Mouse (Mus musculus) megakaryocyte, embryonic 14.5 days (primary cell): ENCODE results near the gene Pcp2. TPM values are rescaled to one million over a fixed set of nuclear protein-coding genes. Genes with fewer than 3 reads are reported as not detected.
A peak's percentile ranks its signal among the peaks of the same experiment; 100 is the strongest.

Experiments used
- H3K27me3 ChIP-seq: replicated peaks from 2 replicates; pipeline ENCODE3; 2012; ENCODE audit warnings: inconsistent platforms
- H3K36me3 ChIP-seq: replicated peaks from 2 replicates; pipeline ENCODE3; 2012; ENCODE audit warnings: low read length, inconsistent platforms, mixed read lengths
- H3K4me1 ChIP-seq: 2 replicates; pipeline ENCODE4 v1.6.1; 2012; ENCODE audit warnings: inconsistent platforms
- H3K4me3 ChIP-seq: replicated peaks from 2 replicates; pipeline ENCODE3; 2012; ENCODE audit warnings: moderate library complexity, mild to moderate bottlenecking, inconsistent platforms
- H3K9me3 ChIP-seq: 2 replicates; pipeline ENCODE4 v1.6.1; 2012; ENCODE audit warnings: inconsistent platforms
- FLI1 ChIP-seq: IDR thresholded peaks from 2 replicates; pipeline ENCODE4 v1.6.1; 2012; ENCODE audit warnings: low read length, inconsistent platforms, mixed read lengths
- GATA1 ChIP-seq: IDR thresholded peaks from 3 replicates; pipeline ENCODE4 v1.6.1; 2012; ENCODE audit warnings: mixed read lengths, low read length, inconsistent platforms, borderline replicate concordance
- polyA plus RNA-seq: library from polyadenylated mRNA; stranded (reverse); fragments of >175 nt; gene quantifications from 2 replicates; pipeline ENCODE4 v1.2.3, GENCODE M21; 2012; ENCODE audit warnings: low replicate concordance; ENCODE audit not compliant: insufficient read depth

Gene Pcp2
- 11.1 TPM in 1 of 2 replicates, not detected in the other for polyA plus RNA-seq

DNA sequence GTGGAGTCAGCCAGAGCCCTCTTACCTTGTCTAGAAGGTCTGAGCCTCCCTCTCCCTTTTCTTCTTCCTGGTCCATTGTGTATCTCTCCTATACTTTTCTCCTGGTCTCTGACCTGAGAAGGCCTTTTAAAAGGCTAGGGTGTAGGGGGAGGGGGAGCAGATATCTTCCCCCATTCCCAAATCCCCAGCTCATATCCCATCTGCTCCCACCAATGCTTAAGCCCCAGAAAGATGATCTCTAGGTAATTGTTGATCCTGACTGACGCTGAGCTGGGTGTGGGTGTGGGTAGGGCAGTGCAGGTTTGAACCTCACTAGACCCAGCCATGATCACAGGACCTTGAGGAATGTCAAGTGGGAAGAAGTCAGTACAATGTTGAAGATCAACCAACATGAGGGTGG lies at the start of gene Pcp2:
Gene Pcp2 (minus strand): TSS at position 101 of the 400 bp plus-strand sequence.
- Histone ChIP-seq H3K36me3 (peaks cover 34% of the 10 kb centered on the region), H3K4me1 (peaks cover 48% of the 10 kb centered on the region), H3K9me3 (no peaks in the 10 kb centered on the region), H3K27me3 (no peaks in the 10 kb centered on the region), H3K4me3 (no peak within 1 kb of the TSS)
- no peak for TF ChIP-seq GATA1
- TF ChIP-seq FLI1: no peak

DNA sequence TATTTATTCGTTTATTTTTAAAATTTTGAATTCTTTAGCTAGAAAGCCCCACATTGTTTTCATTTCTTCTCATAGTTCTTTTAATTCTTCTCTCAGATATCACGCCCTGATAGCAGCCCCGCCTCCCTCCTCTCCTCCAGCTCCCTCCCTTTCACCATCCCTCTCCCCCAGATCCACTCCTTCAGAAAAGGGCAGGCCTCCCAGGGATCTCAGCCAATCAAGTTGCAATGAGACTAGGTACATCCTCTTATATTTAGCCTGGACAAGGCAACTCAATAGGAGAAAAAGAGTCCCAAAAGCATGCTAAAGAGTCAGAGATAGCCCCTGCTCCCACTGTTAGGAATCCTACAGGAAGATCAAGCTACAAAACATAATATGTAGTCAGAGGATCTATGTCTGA lies 49.3 kb upstream of the Pcp2 start:
- no peaks in the 10 kb centered on the region for H3K27me3 ChIP-seq
- H3K4me1 ChIP-seq: peaks cover 80% of the 10 kb centered on the region
- TF ChIP-seq GATA1: no peak
- no peak for TF ChIP-seq FLI1
- H3K4me3 ChIP-seq: no peak overlapping the region
- H3K36me3 ChIP-seq: peaks cover 15% of the 10 kb centered on the region
- H3K9me3 ChIP-seq: no peaks in the 10 kb centered on the region

DNA sequence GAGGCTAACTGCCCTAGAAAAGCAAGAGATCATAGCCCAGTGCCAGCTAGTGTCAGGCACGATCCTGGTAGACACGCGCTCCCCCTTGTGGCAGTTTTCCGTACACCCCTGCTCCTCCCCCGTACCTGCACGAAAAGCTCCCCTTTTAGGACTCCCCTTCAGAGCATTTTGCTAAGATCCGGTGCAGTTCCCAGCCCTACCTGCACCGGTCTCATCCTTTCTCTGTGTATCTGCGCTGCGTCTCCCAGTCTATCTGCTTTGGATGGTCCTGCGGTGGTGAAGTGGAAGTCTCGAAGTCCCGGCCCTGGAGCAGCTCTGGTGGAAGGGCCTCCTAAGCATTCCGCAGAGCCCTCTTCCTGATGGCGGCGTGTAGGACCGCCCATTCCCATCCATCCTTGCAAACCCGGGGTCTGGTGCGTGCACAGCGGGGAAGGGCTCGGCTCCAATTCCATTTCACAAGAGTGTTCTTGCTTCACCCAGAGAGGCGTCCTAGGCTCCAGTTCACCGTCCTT lies 46.7 kb upstream of the Pcp2 start, which contains the start of gene Fcor:
Gene Fcor (minus strand): TSS at position 383 of the 512 bp plus-strand sequence.
- TF ChIP-seq GATA1 (no peak), FLI1 (no peak)
- no peaks in the 10 kb centered on the region for H3K9me3 ChIP-seq
- H3K4me3 ChIP-seq: peak within 1 kb of the TSS; percentile 94
- no peaks in the 10 kb centered on the region for H3K36me3 ChIP-seq
- H3K27me3 ChIP-seq: peaks cover 2% of the 10 kb centered on the region
- H3K4me1 ChIP-seq: peaks cover 53% of the 10 kb centered on the region

DNA sequence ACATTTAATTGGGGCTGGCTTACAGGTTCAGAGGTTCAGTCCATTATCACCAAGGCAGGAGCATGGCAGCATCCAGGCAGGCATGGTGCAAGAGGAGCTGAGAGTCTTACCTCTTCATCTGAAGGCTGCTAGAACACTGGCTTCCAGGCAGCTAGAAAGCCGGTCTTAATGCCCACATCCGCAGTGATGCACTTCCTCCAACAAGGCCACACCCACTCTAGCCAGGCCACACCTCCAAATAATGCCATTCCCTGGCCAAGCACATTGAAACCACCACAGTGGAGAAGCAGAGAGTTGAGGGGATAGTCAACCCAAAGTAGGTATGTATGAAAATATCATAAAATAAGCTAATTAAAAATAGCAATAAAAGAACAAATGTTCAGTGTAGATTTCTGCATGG lies 45.0 kb upstream of the Pcp2 start:
- TF ChIP-seq GATA1: no peak
- no peak for TF ChIP-seq FLI1
- no peaks in the 10 kb centered on the region for H3K36me3 ChIP-seq
- peak overlapping the region; percentile 50 for H3K4me3 ChIP-seq
- peaks cover 52% of the 10 kb centered on the region for H3K4me1 ChIP-seq
- peaks cover 2% of the 10 kb centered on the region for H3K27me3 ChIP-seq
- H3K9me3 ChIP-seq: no peaks in the 10 kb centered on the region

DNA sequence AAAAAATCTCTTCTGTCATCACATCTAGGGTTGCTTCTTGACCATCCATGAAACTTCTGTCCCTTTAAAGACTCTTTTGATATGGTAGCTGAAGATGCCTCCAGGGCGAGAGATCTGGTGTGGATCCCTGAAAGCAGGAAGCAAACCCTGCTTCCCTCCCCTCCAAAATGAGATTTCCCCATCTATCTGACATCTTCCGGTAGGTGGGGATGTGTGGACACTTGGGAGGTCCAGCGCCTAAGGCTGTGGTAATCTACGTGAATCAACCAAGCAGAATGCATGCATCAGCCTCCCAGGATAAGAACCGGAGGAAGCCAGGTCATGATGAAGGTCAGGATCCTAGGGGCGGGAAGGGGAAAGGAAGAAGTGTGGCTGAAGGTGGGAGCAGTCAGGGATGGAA lies 40.2 kb upstream of the Pcp2 start, which contains the start of gene Mcemp1:
Gene Mcemp1 (plus strand): TSS at position 248 of the 400 bp plus-strand sequence.
- Histone ChIP-seq H3K27me3 (peaks cover 2% of the 10 kb centered on the region), H3K9me3 (no peaks in the 10 kb centered on the region), H3K36me3 (no peaks in the 10 kb centered on the region), H3K4me3 (peak within 1 kb of the TSS; percentile 31), H3K4me1 (peaks cover 38% of the 10 kb centered on the region)
- TF ChIP-seq FLI1 (no peak), GATA1 (no peak)

DNA sequence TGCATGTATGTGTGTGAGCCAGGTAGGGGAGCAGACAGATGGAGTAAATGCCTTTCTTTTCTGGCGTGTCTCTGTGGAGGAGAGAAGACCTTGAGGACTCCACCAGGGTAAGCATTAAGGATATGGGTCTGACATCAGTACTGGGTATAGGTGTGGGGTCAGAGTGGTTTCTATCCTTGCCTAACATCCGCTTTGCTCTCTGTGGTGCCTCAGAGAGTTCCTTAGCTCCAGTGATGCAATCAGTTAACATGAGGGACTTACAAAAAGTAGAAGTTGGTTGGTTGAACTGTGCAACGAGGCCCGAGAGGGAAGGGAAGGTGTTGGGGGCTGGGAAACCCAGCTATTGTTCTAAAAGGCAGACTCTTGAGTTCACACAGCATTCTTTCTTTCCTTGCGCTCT lies 39.1 kb upstream of the Pcp2 start:
- TF ChIP-seq GATA1 (no peak), FLI1 (no peak)
- Histone ChIP-seq H3K36me3 (no peaks in the 10 kb centered on the region), H3K27me3 (peaks cover 2% of the 10 kb centered on the region), H3K4me1 (peaks cover 40% of the 10 kb centered on the region), H3K9me3 (no peaks in the 10 kb centered on the region), H3K4me3 (no peak overlapping the region)

DNA sequence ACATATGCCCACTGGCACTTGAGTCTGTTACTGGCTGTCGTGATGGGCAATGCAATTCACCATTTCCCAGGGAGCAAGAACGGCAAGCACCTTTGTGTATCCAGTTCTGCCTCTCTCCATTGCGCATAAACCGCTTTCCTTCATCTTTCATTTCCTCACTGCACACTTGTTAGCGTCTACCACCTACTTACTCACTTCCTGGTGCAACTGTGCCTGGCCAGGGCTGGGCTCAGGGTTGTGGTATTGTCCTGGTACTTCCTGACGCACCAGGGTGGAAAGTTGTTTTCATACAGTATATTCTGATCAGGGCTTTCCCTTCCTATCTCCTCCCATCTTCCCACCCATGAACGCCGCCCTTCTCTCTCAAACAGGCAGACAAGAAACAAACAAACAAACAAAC lies 35.5 kb upstream of the Pcp2 start:
- Histone ChIP-seq H3K36me3 (no peaks in the 10 kb centered on the region), H3K9me3 (no peaks in the 10 kb centered on the region), H3K4me1 (peaks cover 57% of the 10 kb centered on the region), H3K27me3 (peaks cover 17% of the 10 kb centered on the region), H3K4me3 (peak overlapping the region; percentile 67)
- TF ChIP-seq GATA1 (no peak), FLI1 (no peak)

DNA sequence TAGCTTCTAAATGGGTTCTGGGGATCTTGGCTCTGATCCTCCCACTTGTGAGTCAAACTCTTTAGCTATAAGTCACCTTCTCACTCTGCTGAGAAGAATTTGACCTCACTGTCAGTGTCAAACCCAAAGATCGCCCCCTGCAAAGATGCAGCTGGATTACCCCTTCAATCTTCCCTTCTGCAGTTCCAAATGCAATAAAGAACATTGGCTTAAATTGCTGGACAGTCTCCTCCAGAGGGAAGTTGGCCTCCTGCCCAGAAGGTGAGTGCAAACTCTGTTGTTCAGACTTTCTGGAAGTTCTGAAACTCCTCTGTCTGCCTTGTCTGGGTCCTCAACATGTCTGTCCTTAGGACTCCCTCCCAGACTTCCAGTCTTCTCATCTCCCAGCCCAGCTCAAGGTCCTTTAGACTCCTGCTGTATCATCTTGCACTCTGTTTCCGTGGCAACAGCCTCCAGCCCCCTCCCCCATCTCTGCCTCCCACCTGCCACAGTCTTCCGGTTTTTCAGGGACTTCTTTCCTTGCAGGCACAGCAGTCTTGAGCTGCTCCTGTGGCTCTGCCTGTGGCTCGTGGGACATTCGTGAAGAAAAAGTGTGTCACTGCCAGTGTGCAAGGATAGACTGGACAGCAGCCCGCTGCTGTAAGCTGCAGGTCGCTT lies 31.5 kb upstream of the Pcp2 start:
- TF ChIP-seq GATA1 (no peak), FLI1 (no peak)
- Histone ChIP-seq H3K4me3 (peak overlapping the region; percentile 8), H3K4me1 (peaks cover 58% of the 10 kb centered on the region), H3K27me3 (peaks cover 27% of the 10 kb centered on the region), H3K36me3 (no peaks in the 10 kb centered on the region), H3K9me3 (no peaks in the 10 kb centered on the region)

DNA sequence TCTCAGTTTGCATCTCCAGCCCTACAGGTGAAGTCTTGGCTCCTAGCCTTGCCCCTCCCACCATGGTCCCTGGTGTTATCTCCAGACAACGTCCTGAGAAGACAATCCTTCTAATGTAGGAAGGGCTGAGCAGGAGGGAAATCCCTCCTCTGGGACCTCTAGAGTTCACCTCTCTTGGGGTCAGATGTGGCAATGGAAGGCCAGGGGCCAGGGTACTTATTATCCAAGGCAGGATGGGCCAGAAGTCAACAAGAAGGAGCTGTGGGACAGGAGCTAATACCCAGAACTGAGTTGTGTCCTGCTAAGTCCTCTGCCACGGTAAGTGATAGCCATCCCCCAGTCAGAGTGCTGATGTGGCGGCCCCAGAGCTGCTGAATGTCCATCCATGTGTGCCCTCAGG lies 30.2 kb upstream of the Pcp2 start, which contains the start of gene Retn:
Gene Retn (plus strand): TSS at position 245 of the 400 bp plus-strand sequence.
- TF ChIP-seq GATA1 (no peak), FLI1 (no peak)
- H3K4me1 ChIP-seq: peaks cover 48% of the 10 kb centered on the region
- H3K27me3 ChIP-seq: peaks cover 28% of the 10 kb centered on the region
- no peak within 1 kb of the TSS for H3K4me3 ChIP-seq
- H3K9me3 ChIP-seq: no peaks in the 10 kb centered on the region
- no peaks in the 10 kb centered on the region for H3K36me3 ChIP-seq
